Mouse (Mus musculus): ENCODE data around the gene Asxl2.
"Not testable (repeated sequence)": the region's sequence is repeated elsewhere in the genome, so short reads cannot be mapped to it uniquely, and the experiment has no call there.

Asxl2 gene

DNA sequence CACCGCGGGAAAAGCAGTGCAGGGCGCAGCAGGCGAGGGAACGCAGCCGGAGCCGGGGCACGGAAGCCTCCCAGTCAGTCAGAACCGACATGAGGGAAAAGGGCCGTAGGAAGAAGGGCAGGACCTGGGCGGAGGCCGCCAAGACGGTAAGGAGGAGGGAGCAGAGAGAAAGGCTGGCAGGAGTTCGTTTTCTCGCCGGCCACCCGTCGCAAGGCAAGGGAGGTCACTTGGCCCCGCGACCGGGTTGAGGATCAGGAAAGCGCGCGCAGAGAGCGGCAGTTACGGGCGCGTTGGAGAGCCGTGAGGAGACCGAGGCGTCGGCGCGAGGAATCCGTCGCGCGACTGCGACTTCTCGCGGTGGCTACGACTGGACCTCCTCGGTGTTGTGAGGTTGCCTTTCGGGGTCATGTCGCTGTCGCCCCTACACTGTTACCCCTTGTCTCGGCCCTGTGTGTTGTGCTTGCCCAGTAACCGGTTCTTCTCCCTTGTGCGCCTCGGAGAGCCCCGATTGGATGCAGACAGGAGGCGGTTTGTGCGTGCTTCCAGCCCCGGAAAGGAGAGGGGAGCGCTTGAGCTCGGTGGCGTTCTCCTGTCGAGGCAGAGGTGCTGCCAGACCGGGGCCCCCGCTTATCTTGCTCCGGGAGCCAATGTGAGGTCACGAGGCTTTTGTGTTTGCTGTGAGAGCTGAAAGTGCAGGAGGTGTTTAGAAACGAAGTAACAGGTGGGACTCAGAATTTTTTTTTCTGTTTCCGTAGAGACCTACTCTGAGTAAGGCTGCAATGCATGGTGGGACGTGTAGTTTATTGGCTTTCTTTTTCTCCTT is 621 bp downstream of the Asxl2 start:
- peak; percentile 83 to 95 for DNase-seq (ENCODE audit: inconsistent age in 2 of 2, low spot score in 1 of 2)

GRCm38 (mm10) chr12:3427891-3428775 is 1.5 kb downstream of the Asxl2 start:
- DNase-seq (ENCODE audit: inconsistent age in 2 of 2, low spot score in 1 of 2), result no peak

DNA sequence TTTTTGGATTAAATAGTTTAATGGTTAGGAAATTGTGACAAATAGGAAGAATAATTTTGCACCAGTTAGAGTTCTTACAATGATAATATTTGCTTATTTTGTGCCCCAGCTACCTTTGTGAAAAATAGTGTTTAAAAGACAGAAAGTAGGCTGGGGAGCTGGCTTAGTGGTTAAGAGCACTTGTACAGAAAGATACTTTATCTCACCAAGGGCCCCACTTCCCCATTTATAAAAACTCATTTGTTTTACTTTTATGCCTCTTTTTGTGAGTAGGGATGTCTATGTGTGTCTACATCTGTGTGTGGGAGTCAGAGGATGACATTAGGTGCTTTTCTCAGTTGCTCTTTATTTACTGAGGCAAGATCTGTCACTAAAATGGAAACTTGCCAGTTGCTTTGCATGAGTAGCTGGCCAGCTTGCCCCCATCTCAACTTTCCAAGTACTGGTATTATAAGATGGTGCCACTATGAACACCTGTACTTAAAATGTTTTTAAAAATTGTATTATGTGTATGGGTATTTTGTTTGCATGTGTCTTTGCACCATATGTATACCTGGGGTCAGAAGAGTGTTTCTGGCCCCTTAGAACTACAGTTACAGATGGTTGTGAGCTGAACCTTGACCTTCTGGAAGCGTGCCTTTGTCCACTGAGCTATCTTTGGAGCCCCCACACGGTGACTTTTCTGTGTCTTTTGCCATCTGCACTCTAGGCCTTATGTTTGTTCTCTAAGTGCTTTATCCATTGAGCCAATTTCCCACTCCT is 3.2 kb downstream of the Asxl2 start:
- peak in 1 of 2 experiments; percentile 53 for DNase-seq (ENCODE audit: inconsistent age in 2 of 2, low spot score in 1 of 2)

- peak in 1 of 2 experiments; percentile 59 for DNase-seq (ENCODE audit: inconsistent age in 2 of 2, low spot score in 1 of 2)
These were observed 3.7 kb downstream of the Asxl2 start for GRCm38 (mm10) chr12:3430443-3430753.

DNA sequence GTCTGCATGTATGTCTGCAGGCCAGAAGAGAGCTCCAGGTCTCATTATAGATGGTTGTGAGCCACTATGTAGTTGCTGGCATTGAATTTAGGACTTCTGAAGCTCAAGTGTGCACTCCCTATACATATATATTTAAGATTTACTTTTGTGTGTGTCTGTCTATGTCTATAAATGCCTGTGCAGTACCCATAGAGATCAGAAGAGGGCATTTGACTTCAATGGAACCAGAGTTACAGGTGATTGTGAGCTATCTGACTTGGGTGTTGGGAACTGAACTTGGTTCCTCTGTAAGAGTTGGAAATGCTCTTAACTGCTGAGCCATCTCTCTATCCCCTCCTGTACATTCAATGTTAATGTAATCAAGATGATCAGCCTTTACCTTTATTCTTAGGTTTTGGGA is 4.3 kb downstream of the Asxl2 start:
- no peak for DNase-seq (ENCODE audit: inconsistent age in 2 of 2, low spot score in 1 of 2)

GRCm38 (mm10) chr12:3433736-3434135 is 7.1 kb downstream of the Asxl2 start:
- DNase-seq (ENCODE audit: inconsistent age in 2 of 2, low spot score in 1 of 2), result no peak

DNA sequence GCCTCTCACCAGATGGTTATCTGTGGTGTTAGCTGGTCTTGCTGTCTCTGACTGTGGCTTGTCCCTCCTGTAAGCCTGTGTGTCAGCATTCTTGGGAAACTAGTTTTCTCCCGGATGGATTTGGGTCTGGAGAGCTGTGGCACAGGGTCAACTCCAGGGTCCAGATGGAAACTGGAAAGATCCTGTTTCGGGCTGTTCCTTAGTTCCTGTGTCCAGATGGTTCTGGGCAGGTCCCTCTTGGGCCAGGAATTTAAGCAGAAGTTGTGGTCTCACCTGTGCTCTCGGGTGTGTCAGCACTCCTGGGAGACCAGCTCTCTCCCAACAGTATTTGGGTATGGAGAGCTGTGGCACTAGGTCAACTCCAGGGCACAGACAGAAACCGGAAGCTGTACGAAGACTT is 9.8 kb downstream of the Asxl2 start:
- DNase-seq (ENCODE audit: inconsistent age in 2 of 2, low spot score in 1 of 2), result no peak

- DNase-seq (ENCODE audit: inconsistent age in 2 of 2, low spot score in 1 of 2), result no peak
These were observed 11.2 kb downstream of the Asxl2 start for GRCm38 (mm10) chr12:3437815-3438214.

DNA sequence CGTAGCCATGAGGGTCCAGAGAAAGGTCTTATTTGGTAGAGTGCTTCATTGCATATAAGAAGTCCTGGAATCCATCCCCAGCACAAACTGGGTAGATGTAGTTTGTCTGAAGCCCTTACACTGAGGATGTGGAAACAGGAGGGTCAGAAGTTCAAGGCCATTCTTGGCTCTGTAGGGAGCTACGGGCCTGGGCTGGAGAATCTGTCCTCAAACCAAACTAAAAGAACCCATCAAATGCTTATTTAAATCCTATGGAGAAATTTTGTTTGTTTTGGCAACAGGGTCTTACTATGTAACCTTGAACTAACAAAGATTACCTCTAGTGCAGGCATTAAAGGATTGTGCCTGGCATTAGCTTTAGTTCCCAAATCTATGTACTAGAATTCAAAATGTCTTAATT is 14.3 kb downstream of the Asxl2 start:
- DNase-seq (ENCODE audit: inconsistent age in 2 of 2, low spot score in 1 of 2), result peak in 1 of 2 experiments; percentile 69

DNA sequence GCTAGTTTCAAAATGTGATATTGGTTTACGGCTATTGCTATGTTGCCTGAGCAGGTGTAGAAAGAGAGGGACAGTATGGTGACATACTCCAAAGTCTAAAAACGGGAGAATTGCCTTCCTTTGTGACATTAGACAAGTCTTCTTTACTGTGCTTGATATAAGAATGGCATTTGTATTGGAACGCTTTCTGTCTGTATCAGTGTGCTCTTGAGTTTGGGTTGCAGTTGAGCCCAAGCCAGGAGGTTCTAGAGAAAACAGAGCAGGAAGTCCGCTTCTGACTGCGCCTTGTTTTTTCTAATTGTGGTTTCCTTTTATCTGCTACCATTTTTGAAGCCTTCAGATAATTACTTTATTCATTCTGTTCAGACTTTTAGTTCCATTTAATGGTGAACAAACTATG is 14.7 kb downstream of the Asxl2 start:
- DNase-seq (ENCODE audit: inconsistent age in 2 of 2, low spot score in 1 of 2), result no peak

- DNase-seq (ENCODE audit: inconsistent age in 2 of 2, low spot score in 1 of 2), result no peak
These were observed 26.9 kb downstream of the Asxl2 start for GRCm38 (mm10) chr12:3453554-3453953.

DNA sequence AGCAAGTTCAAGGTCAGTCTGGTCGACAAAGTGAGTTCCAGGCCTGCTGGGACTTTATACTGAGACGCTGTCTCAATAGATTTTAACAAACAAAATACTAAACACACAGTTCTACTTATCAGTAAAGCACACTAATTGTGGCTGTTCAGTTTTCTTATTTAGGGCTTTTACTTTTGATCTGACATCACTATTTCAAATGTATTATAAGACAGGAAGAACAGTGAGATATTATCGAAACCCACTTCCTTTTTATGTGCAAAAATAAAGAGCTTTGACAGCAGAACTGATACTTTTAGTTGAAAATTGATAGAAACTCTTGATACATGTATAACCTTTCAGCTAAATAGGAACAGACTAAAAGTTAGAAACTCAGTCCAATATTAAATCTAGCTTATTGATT is 36.4 kb downstream of the Asxl2 start:
- no peak for DNase-seq (ENCODE audit: inconsistent age in 2 of 2, low spot score in 1 of 2)

DNA sequence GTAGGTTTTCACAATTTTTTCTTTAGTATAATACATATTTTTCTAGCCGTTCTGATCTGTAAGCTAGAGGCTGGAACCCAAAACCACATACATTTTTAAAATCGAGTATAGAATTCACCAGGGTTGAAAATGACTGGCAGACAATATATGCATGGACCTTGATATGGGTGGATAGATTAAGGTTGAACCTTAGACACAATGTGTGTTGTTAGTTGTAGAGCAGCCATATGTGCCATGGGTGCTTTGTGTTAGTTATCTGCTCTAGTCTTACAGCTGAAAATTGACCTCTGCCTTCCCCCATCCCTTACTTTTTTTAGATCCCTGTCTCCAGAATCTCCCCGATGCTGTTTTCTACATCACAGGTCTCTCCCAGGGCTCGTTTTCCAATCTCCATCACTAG is 73.0 kb downstream of the Asxl2 start:
- no peak for DNase-seq (ENCODE audit: inconsistent age in 2 of 2, low spot score in 1 of 2)

DNA sequence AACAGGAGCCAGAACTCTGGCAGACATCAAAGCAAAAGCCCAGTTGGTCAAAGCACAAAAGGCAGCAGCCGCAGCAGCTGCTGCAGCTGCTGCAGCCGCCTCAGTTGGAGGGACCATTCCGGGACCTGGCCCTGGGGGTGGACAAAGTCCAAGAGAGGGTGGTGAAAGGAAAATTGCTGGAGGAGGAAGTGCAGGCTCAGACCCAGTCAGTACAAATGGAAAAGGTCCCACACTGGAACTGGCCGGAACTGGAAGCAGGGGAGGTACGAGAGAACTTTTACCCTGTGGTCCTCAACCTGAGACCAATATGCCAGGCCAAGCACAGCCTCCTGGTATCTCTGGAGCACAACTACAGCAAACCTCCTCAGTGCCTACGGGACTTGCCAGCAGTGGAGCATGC is 73.4 kb downstream of the Asxl2 start:
- no peak for DNase-seq (ENCODE audit: inconsistent age in 2 of 2, low spot score in 1 of 2)

GRCm38 (mm10) chr12:3518665-3519297 is 92.1 kb downstream of the Asxl2 start:
- no peak for DNase-seq (ENCODE audit: inconsistent age in 2 of 2, low spot score in 1 of 2)

GRCm38 (mm10) chr12:3521806-3522205 is 95.1 kb downstream of the Asxl2 start:
- DNase-seq (ENCODE audit: inconsistent age in 2 of 2, low spot score in 1 of 2), result not testable (repeated sequence)

- no peak for DNase-seq (ENCODE audit: inconsistent age in 2 of 2, low spot score in 1 of 2)
These were observed 98.9 kb downstream of the Asxl2 start for GRCm38 (mm10) chr12:3525536-3525935.

GRCm38 (mm10) chr12:3535446-3535845 is 108.8 kb downstream of the Asxl2 start:
- DNase-seq (ENCODE audit: inconsistent age in 2 of 2, low spot score in 1 of 2), result not testable (repeated sequence)

DNA sequence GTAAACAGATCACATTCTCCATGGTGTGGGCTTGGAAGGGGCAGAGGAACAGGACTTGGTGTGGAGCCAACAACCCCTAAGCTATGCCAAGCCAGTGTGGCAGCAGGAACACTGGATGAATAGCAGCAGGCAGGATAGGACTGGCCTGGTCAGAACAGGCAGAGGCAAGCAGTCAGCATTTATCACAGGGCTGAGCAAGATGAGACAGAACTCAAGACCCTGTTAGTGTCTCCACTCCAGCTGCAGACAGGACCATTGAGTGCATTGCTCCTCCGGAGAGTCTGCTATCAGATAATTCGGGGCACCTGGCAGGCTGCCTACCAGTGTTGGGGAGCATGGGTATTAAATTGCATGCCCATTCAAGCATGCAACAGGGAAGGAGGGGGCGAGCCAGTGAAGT is 111.0 kb downstream of the Asxl2 start:
- peak in 1 of 2 experiments; percentile 33 for DNase-seq (ENCODE audit: inconsistent age in 2 of 2, low spot score in 1 of 2)

DNA sequence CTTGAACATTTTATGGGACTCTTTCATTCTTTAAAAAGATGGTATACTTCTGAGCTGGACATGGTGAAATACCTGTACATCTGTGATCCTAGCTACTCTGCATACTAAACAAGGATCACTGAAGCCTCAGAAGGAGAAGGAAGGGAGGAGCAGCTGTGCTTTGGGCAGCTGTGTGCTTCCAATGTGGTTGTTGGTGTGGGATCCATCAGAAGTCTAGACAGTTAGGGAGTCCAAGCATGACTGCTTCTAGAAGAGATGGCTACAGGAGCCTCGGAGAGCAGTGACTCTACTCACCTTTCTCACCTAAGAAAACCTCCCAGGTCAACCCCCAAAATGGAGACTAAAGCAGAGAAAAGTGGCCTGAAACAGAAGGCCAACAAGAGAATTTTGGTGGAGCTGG is 111.4 kb downstream of the Asxl2 start:
- DNase-seq (ENCODE audit: inconsistent age in 2 of 2, low spot score in 1 of 2), result no peak

DNA sequence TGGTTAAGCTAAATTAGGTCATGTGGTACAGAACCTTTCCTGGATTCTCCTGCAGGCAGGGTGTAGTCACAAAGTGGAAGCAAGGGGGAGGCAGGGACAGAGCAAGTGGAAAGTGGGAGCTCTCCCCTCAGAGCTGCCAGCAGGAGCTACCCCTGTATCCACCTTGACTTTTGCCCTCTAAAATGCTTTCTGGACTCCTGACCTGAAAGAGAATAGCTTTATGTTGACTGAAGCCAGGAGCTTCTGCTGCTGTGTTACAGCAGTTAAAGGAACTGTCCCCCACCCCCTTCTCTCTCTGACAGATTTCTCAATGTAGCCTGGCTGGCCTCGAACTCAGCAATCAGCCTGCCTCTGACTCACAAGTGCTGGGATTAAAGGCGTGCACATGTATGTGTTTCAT is 112.9 kb downstream of the Asxl2 start:
- peak in 1 of 2 experiments; percentile 29 for DNase-seq (ENCODE audit: inconsistent age in 2 of 2, low spot score in 1 of 2)
